Mouse (Mus musculus): Measurements from ENCODE around the gene H2-Aa.

H2-Aa gene

DNA sequence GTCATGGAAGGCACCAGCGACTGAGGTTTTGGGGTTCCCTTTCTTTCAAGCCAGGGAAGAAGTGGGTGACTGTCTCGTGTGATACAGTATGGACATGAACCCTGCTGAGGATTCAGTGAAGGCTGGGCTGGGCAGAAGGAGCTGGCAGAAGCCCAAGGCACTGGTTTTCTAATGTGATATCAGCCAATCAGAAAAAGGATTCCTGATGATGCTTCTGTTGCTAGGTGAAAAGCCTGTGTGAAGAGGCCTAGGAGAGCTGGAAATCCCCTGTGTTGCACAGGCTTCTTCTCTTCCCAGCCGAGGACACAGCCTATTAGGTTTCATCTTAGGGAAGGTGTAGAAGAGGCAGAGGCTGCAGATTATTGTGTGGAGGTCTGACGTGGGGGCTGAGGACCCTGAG, 26.1 kb downstream of the H2-Aa start:
- DNase-seq: peak; percentile 67 to 76

DNA sequence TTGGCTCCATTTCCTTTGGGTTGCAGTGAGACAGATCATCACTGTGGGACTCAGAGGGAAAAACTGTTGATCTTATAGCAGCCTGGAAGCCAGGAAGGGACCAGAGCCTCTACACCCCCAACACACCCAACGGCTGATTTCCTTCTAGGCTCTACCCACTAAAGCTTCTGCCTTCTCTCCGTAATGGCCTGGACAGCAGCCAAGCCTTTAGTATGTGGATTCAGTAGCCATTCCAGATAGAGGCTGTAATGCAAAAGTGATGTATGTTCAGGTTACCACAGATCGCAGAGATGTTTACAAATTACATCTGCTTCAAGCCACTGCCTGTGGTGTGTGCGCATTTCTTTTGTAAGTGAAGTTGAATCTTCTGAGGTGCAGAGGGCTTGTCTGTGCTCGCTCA, 27.1 kb downstream of the H2-Aa start:
- no peak for DNase-seq

DNA sequence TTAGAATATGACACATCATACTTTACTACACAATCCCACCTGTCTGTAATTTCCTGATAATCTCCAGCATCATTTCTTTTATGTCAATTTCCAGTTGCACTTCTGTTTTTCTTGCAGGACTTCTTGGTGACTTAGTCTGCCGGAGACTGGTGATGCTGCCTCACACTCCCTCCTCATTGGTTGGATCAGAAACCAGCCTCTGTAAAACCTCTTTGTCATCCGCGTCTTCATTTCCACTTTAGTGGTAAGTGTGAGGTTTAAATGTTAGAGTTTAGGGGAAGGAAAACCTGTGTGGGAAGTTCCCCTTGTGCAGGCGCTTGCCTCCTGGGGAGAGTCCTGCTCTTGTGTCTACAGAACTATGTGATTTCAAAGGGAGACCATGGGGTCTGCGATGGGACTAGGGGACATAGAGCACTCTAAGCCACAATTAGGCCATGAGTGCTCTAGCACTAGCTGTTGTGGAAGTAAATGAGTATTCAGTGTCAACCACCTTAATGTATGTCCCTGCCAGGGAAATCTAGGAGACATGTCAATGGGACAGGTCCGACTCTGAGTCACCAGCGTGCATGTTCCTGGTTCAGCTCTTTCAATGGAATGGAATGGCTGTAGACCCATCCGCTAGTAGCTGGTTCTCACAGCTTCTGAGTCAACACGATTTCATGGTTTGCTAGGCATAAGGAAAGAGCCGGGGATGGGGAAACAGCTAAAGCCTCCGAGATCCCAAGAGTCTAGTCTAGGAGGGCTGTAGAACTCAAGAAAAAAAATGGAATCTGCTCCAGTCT, 29.8 kb downstream of the H2-Aa start, which contains the start of gene H2-Ab1:
Gene H2-Ab1 (plus strand): TSS at position 96 of the 782 bp plus-strand sequence.
- peak; percentile 93 to 98 for DNase-seq

DNA sequence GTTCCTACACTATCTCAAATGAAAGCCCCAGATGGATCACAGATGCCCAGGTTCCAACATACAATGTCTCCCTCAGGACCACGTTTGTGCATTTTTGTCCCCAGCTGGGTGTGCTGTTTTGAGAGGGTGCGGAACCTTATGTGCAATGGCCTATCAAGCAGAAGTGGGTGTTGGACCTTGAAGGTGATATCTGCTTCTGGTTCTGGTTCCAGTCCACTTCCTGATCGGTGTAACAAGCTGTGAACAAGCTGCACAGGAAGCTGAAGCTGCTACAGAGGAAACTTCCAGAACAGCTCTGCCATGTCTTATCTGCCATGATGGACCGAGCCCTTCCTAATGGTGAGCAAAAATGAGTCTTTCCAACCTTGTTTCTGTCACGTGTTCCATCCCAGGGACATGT, 31.1 kb downstream of the H2-Aa start:
- DNase-seq: no peak

DNA sequence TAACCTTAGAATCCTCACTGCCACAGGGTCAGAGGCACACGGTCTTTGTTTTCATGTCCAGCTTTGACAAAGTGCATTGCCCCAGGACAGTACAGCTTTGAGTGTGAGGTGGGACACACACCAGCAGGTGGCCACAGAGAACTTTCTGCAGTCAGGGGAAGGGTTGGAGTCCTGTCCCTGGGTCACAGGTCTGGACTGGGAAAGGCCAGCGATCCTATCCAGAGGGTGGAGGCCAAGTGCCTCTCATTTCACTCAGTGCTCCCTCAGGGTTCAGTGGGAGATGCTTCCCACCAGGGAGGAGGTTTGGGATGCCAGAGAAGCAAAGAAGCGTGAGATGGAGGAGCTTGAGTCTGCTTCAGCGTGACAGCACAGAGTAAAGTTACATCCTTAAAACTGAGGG, 36.0 kb downstream of the H2-Aa start:
- no peak for DNase-seq

DNA sequence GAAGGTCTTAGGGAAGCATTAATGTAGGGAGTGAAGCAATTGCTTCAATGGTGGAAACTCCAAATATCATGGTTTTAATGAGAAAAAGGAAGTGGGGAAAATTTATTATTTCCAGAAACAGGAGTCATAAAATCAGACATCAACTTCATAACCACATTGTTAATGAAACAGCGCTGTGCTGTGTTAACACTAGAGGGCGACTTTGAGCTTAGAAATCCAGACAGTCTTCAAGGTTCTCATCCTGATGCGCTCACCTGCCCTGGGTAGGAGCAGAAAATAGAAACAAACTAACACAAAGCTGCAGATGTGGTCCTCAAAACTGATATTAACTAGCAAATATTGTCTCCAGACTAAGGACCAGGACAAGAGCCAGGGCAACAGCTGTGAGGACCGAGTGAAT, 37.7 kb downstream of the H2-Aa start:
- peak in 1 of 2 experiments; percentile 49 for DNase-seq

DNA sequence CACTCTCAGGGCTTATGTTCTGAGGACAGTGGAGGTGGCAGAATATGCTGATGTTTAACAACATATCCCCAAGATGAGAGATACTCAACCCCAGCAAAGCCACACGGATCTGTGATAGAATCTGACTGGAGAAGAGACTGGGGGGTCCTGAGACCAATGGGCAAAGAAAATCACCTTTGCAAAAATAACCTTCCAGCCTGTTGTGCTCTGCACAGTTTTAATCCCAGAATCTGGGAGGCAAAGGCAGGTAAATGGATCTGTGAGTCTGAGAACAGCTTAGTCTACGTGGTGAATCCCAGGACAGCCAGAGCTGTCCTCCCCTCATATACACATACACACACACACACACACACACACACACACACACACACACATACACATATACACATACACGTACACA, 38.3 kb downstream of the H2-Aa start:
- DNase-seq: peak in 1 of 2 experiments; percentile 1

DNA sequence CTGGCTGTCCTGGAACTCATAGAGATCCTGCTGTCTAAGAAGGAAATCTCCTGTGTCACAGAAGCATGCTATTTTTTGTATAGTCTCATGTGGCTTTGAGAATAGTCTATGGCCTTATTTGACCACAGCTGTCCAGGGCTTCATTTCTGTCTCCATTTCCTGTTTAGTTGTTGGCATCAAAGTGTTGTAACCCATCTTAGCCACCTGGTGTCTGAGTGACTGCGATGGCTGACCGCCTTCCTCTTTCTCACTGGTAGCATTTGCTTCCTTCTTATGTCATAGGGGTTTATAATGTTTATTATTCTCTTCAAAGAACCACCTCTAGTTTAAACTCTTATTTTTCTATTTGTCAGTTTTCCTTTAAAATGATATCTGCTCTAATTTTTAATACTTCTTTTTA, 38.9 kb downstream of the H2-Aa start:
- peak in 1 of 2 experiments; percentile 24 for DNase-seq

DNA sequence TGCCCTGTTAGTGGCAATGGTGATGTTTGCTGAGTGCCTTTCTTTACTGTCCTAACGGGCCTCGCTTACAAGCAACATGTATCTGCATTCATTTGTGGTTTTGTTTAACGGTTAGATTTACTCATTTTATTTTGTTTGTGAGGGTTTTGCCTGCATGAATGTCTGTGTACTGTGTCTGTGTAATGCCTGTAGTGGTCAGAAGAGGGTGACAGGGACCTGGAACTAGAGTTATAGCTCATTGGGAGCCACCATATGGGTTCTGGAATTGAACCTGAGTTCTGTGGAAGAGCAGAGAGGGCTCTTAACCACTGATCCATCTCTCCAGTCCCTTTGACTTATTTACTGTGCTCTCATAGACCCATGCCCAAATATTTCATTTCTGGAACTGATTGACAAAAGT, 40.6 kb downstream of the H2-Aa start:
- no peak for DNase-seq

DNA sequence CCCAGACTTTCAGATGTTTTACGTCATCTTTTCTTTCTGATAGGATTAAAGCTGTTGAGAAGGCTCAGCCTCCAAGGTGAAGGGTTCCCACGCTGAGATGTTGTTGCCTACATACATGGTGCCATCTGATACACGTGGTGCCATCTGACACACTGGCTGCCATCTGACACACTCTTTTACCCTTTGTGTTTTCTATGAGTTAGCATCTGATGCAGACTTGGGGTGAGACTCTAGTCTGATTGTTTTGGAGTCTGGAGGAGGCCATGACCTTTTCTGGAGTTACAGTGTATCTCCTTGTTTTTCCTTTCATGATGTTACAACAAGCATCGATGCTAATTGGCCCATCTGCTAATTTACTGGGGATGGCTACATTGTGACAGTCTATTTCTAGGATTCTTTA, 43.0 kb downstream of the H2-Aa start:
- DNase-seq: no peak

DNA sequence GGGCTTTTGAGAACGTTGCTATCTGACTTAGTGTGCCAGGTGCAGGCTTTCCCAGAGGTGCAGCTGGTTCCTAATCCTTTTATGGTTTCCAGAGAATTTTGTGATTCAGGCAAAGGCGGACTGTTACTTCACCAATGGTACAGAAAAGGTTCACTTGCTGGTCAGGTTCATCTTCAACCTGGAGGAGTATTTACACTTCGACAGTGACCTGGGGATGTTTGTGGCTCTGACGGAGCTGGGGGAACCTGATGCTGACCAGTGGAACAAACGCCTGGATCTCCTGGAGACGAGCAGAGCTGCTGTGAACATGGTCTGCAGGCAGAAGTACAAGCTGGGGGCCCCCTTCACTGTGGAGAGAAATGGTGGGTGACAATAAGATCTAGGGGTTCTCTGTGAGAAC, 46.7 kb downstream of the H2-Aa start:
- DNase-seq: peak in 1 of 2 experiments; percentile 2

DNA sequence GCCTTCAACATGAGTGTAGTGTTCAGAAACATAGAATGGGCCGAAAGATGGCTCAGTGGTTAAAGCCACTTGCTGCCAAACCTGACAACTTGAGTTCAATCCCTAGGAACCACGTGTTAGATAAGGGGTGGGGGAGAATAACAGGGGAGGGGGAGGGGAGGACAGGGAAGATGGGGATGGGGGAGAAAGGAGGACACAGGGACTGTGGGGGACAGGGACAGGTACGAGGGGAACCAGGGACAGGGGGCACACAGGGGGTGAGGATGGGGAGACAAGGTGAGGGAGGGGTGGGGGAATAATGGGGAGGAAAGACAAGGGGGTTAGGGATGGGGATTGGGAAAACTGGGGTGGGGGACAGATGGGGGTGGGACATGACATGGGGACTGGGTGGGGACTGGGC, 47.3 kb downstream of the H2-Aa start:
- DNase-seq: no peak

DNA sequence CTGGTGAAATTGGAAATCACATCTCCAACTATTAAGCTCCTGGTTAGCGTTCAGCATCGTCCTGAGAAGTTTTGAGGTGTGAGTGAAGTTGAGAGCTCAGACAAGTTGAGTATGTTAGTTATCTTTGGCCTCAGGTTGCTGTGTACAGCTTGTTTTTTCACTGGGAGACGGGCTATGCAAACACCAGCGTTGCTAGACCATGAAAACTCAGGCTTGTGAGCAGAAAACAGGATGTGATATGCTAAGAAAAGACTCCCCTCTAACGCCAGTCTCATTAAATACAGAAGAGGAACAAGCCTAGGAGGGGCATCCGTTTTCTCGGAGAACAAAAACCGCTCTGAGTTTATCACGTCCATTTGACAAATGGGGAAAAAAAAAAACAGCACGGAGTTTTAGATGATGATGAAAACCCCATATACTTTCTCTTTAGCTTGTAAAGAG, 48.0 kb downstream of the H2-Aa start:
- peak; percentile 30 to 32 for DNase-seq

DNA sequence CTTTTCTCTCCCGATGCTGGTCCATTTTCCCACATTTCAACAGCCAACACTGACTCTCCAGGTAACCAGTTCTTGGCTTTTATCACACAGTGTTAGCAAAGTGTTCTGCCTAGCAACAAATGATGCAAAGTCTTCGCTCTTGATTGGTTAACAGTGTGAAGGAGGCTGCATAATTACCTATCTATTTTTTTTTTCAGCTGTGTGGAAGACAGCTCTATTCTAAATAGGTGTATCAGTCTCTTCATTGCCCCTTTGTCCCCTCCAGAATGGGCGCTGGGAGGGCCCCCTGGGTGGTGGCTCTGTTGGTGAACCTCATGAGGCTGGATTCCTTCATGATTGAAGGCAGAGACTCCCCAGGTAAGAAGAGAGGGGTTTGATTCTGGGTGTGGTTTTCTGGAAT, 48.9 kb downstream of the H2-Aa start, which contains the start of gene H2-Ob:
Gene H2-Ob (plus strand): TSS at position 198 of the 400 bp plus-strand sequence.
- peak; percentile 41 to 53 for DNase-seq

DNA sequence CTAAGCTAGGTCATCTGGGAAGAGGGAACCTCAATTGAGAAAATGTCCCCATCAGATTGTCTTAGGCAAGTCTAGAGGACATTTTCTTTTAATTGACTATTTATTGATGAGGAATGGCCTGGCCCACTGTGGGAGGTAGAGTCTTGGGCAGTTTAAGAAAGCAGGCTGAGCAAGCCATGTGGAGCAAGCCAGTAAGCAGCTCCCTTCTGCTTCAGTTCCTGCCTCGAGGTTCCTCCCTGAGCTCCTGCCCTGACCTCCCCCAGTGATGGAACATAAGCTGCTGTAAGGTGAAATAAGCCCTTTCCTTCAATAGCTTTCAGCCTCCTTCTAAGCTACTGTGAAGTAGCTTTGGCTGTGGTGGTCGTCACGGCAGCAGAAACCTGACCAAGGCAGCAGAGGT, 49.9 kb downstream of the H2-Aa start:
- no peak for DNase-seq

DNA sequence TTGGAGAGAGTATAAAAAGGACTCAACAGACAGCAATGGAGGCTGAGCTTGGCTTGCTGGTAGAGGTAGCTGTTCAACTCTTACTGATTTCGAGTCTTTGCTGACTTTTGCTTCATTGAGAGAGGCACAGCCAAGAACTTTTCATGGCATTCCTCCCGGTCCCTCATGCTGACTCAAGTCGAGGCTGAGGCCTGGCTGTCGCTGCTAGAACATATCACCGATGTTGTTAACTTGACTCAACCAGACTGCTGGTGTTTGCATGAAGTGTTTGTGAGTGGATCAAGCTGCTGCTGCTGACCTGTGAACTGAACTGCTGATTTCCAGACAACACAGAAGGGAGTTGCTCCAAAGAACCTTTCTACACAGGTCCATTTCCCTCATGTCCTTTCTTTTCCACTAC, 50.9 kb downstream of the H2-Aa start:
- no peak for DNase-seq

DNA sequence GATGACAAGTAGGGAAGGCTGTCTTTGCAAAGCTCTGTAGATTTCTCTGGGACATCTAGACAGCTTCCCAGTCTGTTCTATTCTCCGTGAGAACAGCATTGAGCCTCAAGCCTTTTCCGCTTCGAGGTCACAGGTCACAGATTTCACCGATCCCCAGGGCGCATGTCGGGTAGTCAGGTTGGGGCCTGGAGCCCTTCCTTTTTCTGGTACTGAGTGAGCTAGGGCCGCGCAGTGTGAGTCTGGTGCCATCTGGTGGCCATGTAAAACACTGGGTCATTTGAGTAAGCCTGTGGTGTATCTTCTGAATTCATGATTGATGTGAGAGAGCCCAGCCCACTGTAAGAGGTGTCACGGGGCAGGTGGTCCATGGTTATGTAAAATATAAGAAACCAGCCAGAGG, 52.7 kb downstream of the H2-Aa start:
- DNase-seq: peak; percentile 82 to 84

All from spleen, adult 18-20 months (tissue).